Mouse (Mus musculus) hindbrain, embryonic 14.5 days (tissue): ENCODE measurements around the gene Mcrip2. TPM values are rescaled to one million over a fixed set of nuclear protein-coding genes. Genes with fewer than 3 reads are reported as not detected.

Source experiments
- ATAC-seq: fragments of 200-750 bp; cut with Nextera tagmentation; 2 replicates; pipeline ENCODE4 v1.8.0; 2017; ENCODE audit warnings: moderate number of reproducible peaks, mild to moderate bottlenecking, moderate TSS enrichment, moderate library complexity; ENCODE audit not compliant: low FRiP score
- DNase-seq: peaks from one replicate; pipeline ENCODE4 v3.0.0-alpha.2; 2015; ENCODE audit warnings: low spot score
- H3K27ac ChIP-seq: fragments of 300-500 bp; sonication (generic); 2 replicates; pipeline ENCODE4 v1.5.1; 2014; ENCODE audit warnings: mild to moderate bottlenecking, moderate library complexity
- H3K27me3 ChIP-seq: fragments of 300-500 bp; sonication (generic); 2 replicates; pipeline ENCODE4 v1.6.1; 2014; ENCODE audit warnings: mild to moderate bottlenecking, low read length, mixed read lengths; ENCODE audit not compliant: control insufficient read depth, insufficient read depth
- H3K36me3 ChIP-seq: fragments of 300-500 bp; sonication (generic); replicated peaks from 2 replicates; pipeline ENCODE4 v1.6.1; 2014; ENCODE audit not compliant: control insufficient read depth, insufficient read depth
- H3K4me1 ChIP-seq: fragments of 300-500 bp; sonication (generic); replicated peaks from 2 replicates; pipeline ENCODE4 v1.6.1; 2014; ENCODE audit warnings: antibody characterized with exemption, low read length, mixed read lengths; ENCODE audit not compliant: control insufficient read depth, insufficient read depth
- H3K4me2 ChIP-seq: fragments of 300-500 bp; sonication (generic); replicated peaks from 2 replicates; pipeline ENCODE4 v1.6.1; 2014; ENCODE audit warnings: mild to moderate bottlenecking, moderate library complexity
- H3K4me3 ChIP-seq: fragments of 300-500 bp; sonication (generic); replicated peaks from 2 replicates; pipeline ENCODE4 v1.5.1; 2014; ENCODE audit warnings: mild to moderate bottlenecking, low read length
- H3K9ac ChIP-seq: fragments of 300-500 bp; sonication (generic); 2 replicates; pipeline ENCODE4 v1.6.1; 2014
- H3K9me3 ChIP-seq: fragments of 300-500 bp; sonication (generic); 2 replicates; pipeline ENCODE4 v1.6.1; 2016; ENCODE audit warnings: low read length; ENCODE audit not compliant: control insufficient read depth
- WGBS: fragments of 180-500 bp; shearing (Covaris S2); extraction: QIAGEN DNeasy Blood & Tissue Kit; methylation state at CpG from one replicate; pipeline ENCODE4 v1.1.7; 2014; 5-methylcytosine and 5-hydroxymethylcytosine counted together
- polyA plus RNA-seq: library from polyadenylated mRNA; unstranded; fragments of >200 nt; fragmentation: Nextera tagmentation; extraction: Ambion mirVana; gene quantifications from 2 replicates; pipeline ENCODE4 v1.2.1, GENCODE M21; 2014

Gene Mcrip2
- polyA plus RNA-seq, 1 experiment from 2014 or later = 26.8 TPM

GRCm38 (mm10) chr17:25869954-25870353, 1.4 kb upstream of the Mcrip2 start:
- DNase-seq = no peak
- Histone ChIP-seq H3K36me3 (no peaks in the 10 kb centered on the region), H3K9me3 (no peaks in the 10 kb centered on the region), H3K4me1 (peaks cover 17% of the 10 kb centered on the region), H3K27ac (no peak overlapping the region), H3K27me3 (no peaks in the 10 kb centered on the region), H3K4me2 (no peak overlapping the region), H3K4me3 (no peak overlapping the region), H3K9ac (no peak overlapping the region)
- 89% methylated on average over 2 of the region's 2 CpGs for WGBS
- no peak for ATAC-seq

GRCm38 (mm10) chr17:25869498-25869897, 934 bp upstream of the Mcrip2 start:
- Histone ChIP-seq H3K4me1 (peaks cover 17% of the 10 kb centered on the region), H3K27ac (no peak overlapping the region), H3K27me3 (no peaks in the 10 kb centered on the region), H3K9ac (no peak overlapping the region), H3K4me3 (no peak overlapping the region), H3K4me2 (no peak overlapping the region), H3K9me3 (no peaks in the 10 kb centered on the region), H3K36me3 (no peaks in the 10 kb centered on the region)
- 91% methylated on average over 8 of the region's 8 CpGs for WGBS
- ATAC-seq = no peak
- DNase-seq = no peak

GRCm38 (mm10) chr17:25867836-25868600, 546 bp downstream of the Mcrip2 start:
- no peak for DNase-seq
- Histone ChIP-seq H3K4me3 (peak overlapping the region; percentile 72), H3K9ac (peak overlapping the region; percentile 70), H3K27me3 (no peaks in the 10 kb centered on the region), H3K36me3 (no peaks in the 10 kb centered on the region), H3K4me1 (peaks cover 12% of the 10 kb centered on the region), H3K27ac (0 out of 2 replicates have a peak overlapping the region, but pooled peaks have one; percentile 10), H3K4me2 (peak overlapping the region; percentile 92), H3K9me3 (no peaks in the 10 kb centered on the region)
- ATAC-seq = no peak; the same call in 1 of the 2 replicates
- 1% methylated on average over 41 of the region's 42 CpGs for WGBS

GRCm38 (mm10) chr17:25867509-25867835, 1.1 kb downstream of the Mcrip2 start:
- H3K27me3 ChIP-seq = no peaks in the 10 kb centered on the region
- H3K9me3 ChIP-seq = no peaks in the 10 kb centered on the region
- H3K27ac ChIP-seq = no peak overlapping the region
- peak overlapping the region; percentile 92 for H3K4me2 ChIP-seq
- peak overlapping the region; percentile 72 for H3K4me3 ChIP-seq
- no peaks in the 10 kb centered on the region for H3K36me3 ChIP-seq
- H3K9ac ChIP-seq = peak overlapping the region; percentile 70; the same call in 1 of the 2 replicates
- no peak for ATAC-seq
- 20% methylated on average over 7 of the region's 7 CpGs for WGBS
- H3K4me1 ChIP-seq = peaks cover 12% of the 10 kb centered on the region
- DNase-seq = no peak

- ATAC-seq = no peak
- H3K4me3 ChIP-seq = no peak overlapping the region
- peaks cover 18% of the 10 kb centered on the region for H3K4me1 ChIP-seq
- H3K4me2 ChIP-seq = no peak overlapping the region
- 96% methylated on average over 3 of the region's 3 CpGs for WGBS
- H3K27ac ChIP-seq = no peak overlapping the region
- H3K36me3 ChIP-seq = no peaks in the 10 kb centered on the region
- DNase-seq = no peak
- H3K27me3 ChIP-seq = no peaks in the 10 kb centered on the region
- no peak overlapping the region for H3K9ac ChIP-seq
- H3K9me3 ChIP-seq = no peaks in the 10 kb centered on the region
Observed at GRCm38 (mm10) chr17:25866172-25866571, 2.4 kb downstream of the Mcrip2 start.

GRCm38 (mm10) chr17:25865288-25865687, 3.3 kb downstream of the Mcrip2 start:
- H3K4me3 ChIP-seq = no peak overlapping the region
- no peaks in the 10 kb centered on the region for H3K27me3 ChIP-seq
- H3K9me3 ChIP-seq = no peaks in the 10 kb centered on the region
- ATAC-seq = no peak
- no peak overlapping the region for H3K27ac ChIP-seq
- 90% methylated on average over 11 of the region's 11 CpGs for WGBS
- peaks cover 26% of the 10 kb centered on the region for H3K4me1 ChIP-seq
- H3K4me2 ChIP-seq = no peak overlapping the region
- no peak overlapping the region for H3K9ac ChIP-seq
- no peaks in the 10 kb centered on the region for H3K36me3 ChIP-seq
- no peak for DNase-seq

- H3K4me2 ChIP-seq = no peak overlapping the region
- H3K9ac ChIP-seq = no peak overlapping the region
- ATAC-seq = no peak
- no peaks in the 10 kb centered on the region for H3K36me3 ChIP-seq
- peaks cover 26% of the 10 kb centered on the region for H3K4me1 ChIP-seq
- WGBS = 92% methylated on average over 14 of the region's 14 CpGs
- H3K9me3 ChIP-seq = no peaks in the 10 kb centered on the region
- H3K4me3 ChIP-seq = no peak overlapping the region
- DNase-seq = no peak
- no peaks in the 10 kb centered on the region for H3K27me3 ChIP-seq
- no peak overlapping the region for H3K27ac ChIP-seq
Observed at GRCm38 (mm10) chr17:25864311-25864710, 4.3 kb downstream of the Mcrip2 start.

- Histone ChIP-seq H3K4me2 (no peak overlapping the region), H3K36me3 (no peaks in the 10 kb centered on the region), H3K4me1 (peaks cover 21% of the 10 kb centered on the region), H3K9me3 (no peaks in the 10 kb centered on the region), H3K9ac (no peak overlapping the region), H3K4me3 (no peak overlapping the region), H3K27me3 (no peaks in the 10 kb centered on the region), H3K27ac (no peak overlapping the region)
- DNase-seq (no peak), ATAC-seq (no peak)
- 90% methylated on average over 6 of the region's 6 CpGs for WGBS
Observed at GRCm38 (mm10) chr17:25863681-25864080, 4.9 kb downstream of the Mcrip2 start.

- H3K4me3 ChIP-seq = peak overlapping the region; percentile 68
- ATAC-seq (no peak; the same call in 1 of the 2 replicates), DNase-seq (no peak)
- H3K4me1 ChIP-seq = peaks cover 14% of the 10 kb centered on the region
- peak overlapping the region; percentile 90 for H3K27ac ChIP-seq
- H3K4me2 ChIP-seq = peak overlapping the region; percentile 94
- no peaks in the 10 kb centered on the region for H3K9me3 ChIP-seq
- H3K27me3 ChIP-seq = no peaks in the 10 kb centered on the region
- peak overlapping the region; percentile 83 for H3K9ac ChIP-seq
- 13% methylated on average over 6 of the region's 6 CpGs for WGBS
- no peaks in the 10 kb centered on the region for H3K36me3 ChIP-seq
Observed at GRCm38 (mm10) chr17:25861704-25862612, 6.6 kb downstream of the Mcrip2 start.
